Mouse (Mus musculus): ENCODE measurements around the gene Gp5. TPM values are rescaled to one million over a fixed set of nuclear protein-coding genes. Genes with fewer than 3 reads are reported as not detected.
"Not testable (repeated sequence)": the region's sequence is repeated elsewhere in the genome, so short reads cannot be mapped to it uniquely, and the experiment has no call there.

Gp5 gene
- under 1 TPM; 0.20 to 0.26 TPM for total RNA-seq (2021)
- long read RNA-seq, experiment 1, result 0 reads
- long read RNA-seq, experiment 2, result 0 reads

DNA sequence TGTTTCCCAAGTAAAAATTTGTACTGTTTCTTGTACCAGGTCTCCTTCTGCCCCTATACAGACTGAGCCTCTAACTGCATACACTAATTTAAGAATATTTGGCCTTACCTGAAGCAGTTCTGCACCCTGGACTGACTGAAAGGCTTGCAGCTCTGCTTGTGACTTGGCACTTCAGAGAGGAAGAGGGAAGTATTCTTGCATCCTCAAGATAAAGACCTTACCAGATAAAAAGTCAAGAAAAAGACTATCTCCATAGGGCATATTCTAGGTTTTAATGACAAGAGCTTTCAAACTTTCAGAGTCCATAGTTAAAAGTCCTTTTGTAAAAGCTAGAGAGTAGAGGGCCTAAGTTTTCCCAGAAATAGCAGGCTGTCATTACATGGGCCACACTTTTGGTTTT lies at the start of gene Gp5:
Gp5 (minus strand) TSS at position 133 of the 400 bp plus-strand sequence.
- no peak for DNase-seq

DNA sequence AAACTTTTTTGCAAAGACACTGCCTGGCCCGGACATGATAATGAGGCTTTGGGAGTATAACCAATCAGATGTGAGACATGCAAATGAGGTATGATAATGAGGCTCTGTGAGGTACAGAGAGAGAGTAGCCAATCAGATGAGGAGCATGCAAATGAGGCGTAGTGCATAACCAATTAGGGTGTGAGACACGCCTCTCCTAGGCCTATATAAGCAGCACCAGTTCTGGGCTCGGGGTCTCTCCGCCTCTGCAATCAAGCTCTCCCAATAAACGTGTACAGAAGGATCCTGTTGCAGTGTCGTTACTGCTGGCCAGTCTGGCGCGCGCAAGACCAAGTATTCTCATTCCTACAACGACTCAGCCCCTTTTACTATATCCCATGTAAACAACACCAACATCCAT lies 42.9 kb upstream of the Gp5 start:
- not testable (repeated sequence) for DNase-seq

DNA sequence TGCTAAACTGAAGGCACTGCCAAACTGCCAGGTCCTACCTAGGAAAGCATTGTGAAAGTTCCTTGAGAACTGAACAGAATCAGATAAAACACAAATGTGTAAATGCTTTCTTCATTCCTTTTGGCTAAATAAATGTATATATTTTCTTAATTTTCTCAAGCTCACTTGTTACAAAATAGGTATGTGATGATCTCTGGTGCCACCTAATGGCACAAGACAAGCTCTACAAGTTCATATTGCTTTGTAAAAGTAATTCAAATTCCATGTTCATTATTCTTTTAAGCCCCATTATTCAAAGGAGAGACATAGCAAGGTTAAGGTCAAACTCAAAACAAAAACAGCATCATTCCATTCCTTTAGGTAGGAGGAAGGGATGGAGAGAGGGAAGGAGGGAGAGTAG lies 3.7 kb upstream of the Gp5 start:
- DNase-seq, result no peak

DNA sequence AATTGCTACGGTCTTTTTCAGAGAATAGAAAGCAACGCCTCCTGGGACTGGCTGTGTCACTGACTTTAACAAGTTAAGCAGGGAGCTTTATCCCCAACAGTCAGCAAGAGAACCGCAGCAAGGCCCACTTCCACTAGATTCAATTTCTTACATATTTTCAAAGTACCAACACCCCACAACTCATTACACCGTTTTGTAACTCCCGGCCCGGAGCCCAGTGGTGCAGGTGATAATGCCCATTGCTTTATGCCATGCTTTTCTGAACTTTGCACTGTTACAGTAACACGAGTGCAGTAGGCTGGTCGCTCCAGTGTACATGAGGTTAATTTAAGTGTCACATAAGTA lies 436 bp downstream of the Gp5 start:
- DNase-seq, result no peak

DNA sequence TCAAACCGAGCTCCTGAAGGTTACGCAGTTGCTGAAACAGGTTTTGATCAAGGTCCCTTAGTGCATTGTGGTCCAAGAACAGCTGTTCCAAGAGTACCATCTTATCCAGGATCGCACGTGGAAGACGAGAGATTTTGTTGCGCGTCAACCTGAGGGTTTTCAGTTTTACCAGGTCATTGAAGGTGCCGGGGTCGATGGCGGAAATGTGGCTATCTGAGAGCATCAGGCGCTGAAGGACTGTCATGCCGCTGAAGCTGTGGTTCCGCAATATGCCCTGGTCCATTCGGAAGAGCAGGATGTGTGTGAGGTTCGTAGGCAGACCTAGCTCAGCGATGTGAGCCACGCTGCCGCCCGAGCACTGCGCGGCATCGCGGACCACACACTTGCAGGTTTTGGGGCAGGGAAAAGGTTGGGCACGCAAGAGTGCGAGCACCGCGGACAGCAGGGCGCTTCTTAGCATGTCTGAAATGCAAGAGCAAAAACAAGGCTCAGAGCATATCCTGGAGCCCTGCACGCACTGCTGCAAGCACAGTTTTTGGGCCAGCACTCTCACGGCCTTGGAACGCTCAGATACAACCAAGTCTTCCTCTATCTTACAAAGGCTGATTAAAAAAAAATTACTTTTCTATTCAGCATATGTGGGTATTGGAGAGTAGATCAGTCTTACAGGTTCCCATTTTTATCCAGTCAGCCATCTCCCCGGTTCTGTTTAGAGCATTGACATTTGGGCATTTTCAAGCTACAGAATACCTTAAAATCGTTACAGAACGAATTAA lies 996 bp downstream of the Gp5 start:
- peak; percentile 7 to 10 for DNase-seq

DNA sequence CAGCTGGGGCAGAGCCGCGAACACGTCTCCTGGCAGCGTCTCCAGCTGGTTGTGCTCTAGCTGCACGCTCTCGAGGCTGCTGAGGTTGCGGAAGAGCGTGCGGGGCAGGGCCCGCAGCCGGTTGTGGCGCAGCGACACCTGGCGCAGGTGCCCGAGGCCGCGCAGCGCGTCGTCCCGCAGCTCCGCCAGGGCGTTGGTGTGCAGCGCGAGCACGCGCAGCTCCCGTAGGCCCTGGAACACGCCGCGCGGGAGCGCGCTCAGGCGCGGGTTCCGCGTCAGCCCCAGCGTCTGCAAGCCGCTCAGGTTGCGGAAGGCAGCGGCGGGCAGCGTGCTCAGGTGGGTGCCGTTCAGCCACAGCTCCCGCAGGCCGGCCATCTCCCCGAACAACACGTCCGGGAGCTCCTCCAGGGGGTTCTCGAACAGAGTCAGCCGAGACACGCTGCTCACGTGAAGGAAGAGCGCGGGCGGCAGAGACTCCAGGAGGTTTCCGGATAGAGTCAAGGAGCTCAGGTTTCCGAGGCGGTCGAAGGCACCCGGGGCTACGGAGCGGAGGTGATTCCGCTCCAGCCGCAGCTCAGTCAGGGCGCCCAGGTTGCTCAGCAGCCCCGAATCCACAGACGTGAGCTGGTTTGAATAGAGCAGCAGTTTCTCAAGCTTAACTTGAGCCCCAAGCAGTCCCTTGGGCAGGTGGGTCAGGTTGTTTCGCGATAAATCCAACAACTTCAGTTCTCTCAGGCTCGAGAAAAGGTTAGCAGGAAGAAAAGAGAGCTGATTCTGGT lies 1.8 kb downstream of the Gp5 start:
- DNase-seq, result peak; percentile 38 to 57

DNA sequence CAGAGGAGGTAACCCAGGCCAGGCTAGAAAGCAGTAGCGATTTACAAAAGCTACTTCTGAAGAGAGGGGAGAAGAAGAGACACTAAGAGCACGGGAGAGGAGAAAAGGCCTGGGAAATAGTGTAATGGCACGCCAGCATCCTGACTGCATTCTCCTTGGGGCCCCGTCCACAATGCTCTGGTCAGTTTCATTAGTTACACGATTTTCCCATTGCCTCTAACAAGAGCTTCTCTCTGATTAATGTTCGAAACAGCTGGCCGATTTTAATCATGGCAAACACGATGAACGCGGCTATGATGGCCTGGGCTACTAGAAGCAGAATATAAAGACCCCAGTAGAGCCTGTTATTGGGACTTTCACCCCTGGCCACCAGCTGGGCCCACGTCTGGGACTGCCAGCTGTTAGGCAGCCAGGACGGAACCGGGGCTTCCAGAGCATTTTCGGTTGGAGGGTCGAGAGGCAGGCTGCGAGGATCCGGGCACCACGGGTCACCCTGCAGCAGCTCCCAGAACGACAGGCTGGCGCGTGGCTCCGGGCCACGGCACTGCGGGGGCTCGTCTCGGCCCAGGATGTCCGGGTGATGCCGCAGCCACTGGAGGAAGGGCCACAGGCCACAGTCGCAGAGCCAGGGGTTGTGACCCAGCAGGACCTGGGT lies 2.5 kb downstream of the Gp5 start:
- DNase-seq, result peak; percentile 3 to 11

DNA sequence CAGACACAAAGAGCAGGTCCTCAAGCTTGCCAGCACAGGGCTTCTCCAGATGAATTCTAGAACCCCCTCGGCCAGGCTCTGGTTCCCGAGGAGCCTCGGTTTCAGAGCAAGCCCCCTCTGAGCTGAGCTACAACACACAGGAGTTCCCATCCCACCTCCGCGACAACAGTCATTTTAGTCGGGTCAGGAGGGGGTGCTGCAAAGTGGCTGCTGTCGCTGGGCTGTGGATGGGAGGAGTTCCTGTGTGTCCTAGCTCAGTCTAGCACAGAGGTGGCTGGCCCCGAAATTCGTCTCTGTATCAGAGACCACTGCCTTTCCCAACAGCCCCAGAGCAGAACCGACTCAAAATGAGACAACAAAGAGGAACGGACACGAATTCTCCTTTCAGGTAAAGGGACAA lies 3.3 kb downstream of the Gp5 start:
- DNase-seq, result no peak

DNA sequence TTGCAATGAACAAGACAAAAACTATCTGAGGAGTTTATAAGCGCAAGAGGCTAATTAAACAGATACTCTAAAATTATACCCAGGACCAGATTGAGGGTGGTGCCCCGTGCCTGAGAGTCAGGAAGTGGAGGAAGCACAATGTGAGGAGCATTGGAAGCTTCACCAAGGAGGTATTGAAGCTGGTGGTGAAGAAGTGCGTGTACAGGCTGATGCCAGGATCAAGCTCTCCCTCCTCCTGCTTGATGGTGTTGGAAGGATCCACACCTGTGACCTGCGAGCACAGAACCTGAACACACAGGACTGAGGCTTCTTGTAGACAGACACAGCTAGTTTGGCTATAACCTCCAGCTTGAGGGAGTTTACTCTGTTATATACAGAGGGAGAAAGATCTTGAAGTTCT lies 4.5 kb downstream of the Gp5 start:
- no peak for DNase-seq

DNA sequence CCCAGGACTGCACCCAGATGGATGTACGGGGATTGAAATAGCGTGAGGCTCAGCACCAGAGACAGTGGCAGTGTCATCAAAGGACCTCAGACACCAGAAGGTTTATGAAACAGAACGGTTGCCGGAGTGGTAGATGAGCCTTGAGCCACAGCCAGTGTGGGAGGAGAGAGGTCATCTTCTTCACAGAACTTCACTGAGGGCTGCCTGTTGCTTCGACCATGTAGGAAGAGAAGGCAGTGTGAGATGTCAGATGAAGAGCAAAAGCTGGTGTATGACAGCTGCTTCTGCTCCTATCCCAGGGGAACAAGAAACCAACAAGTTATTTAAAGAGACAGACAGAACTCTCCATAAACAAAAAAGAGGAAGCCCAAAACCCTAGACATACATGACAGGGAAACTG lies 6.3 kb downstream of the Gp5 start:
- DNase-seq, result no peak

DNA sequence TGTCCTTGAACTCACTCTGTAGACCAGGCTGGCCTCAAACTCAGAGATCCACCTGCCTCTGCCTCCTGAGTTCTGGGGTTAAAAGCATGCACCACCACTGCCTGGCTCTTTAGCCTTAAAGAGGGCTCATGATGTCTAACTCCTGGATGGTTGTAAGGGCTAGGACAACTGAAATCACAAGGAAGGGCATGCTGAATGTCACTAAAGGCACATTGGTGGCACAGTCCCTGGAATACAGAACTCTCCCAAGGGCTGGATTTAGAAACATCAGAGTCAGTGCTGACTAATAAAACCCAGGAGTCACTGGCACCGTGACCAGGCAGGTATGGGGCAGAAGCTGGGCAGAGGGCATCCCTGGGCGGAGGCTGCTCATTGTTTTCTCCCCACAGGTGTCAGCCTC lies 7.2 kb downstream of the Gp5 start:
- DNase-seq, result no peak

DNA sequence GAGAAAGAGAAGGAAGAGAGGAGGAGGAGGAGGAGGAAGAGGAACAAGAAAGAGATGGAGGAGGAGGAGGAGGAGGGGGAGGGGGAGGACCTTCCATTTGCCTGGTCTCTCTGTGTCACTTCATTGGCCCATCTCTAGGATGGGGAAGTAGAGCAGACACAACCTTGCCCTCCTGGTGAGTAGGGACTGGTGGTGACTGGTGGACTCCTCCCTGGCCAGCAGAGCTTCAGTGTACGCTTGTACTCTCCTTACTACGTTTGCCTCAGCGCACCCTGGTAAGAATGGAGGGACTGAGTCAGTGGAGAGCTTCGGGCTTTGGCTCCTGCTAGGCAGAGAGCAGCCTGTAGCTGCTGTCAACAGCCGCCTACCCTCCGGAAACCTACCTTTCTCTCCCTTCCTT lies 7.9 kb downstream of the Gp5 start:
- no peak for DNase-seq

DNA sequence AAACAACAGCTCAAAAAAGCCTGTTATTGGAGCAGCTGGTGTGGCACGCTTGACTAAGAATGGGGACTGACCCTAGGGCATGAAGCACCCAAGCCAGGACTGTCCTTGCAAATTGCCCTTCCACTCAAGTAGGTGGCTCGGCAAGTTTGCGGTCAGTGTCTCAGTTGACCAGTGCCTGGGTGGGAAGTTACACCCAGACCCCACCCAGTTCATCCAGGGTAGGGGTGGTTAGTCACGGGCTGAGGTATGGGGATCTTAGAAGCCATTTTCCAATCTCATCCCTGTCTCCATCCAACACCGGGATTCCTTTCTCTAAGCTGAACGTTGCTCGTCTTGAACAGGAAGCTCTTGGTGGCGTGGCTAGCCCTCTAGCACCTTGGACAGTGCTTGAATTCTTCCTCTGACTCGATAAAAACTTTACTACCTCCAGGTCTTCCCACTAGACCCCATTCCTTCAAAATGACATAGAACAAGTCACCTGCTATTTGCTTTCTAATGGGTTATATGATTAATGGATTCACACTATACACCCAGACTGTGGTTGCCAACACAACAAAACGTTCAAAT lies 10.8 kb downstream of the Gp5 start:
- DNase-seq, result no peak

DNA sequence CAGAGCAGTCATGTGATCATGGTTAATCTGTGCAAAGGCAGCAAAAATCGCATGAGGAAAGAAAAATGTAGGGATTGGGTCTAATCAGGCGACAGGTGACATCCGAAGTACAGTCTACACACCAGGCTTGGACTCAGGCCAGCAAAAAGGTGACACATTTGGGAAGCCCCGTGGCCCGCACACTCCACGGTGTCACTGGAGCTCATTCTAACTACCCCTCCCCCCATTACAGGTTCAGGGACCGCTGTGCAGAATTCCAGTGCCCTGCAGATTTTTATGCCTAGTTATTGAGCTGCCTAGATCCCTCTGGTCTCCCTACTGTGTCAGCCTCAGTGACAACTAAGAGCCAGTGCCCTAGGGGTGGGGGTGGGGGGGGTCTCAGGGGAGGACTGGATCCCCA lies 13.1 kb downstream of the Gp5 start:
- no peak for DNase-seq

DNA sequence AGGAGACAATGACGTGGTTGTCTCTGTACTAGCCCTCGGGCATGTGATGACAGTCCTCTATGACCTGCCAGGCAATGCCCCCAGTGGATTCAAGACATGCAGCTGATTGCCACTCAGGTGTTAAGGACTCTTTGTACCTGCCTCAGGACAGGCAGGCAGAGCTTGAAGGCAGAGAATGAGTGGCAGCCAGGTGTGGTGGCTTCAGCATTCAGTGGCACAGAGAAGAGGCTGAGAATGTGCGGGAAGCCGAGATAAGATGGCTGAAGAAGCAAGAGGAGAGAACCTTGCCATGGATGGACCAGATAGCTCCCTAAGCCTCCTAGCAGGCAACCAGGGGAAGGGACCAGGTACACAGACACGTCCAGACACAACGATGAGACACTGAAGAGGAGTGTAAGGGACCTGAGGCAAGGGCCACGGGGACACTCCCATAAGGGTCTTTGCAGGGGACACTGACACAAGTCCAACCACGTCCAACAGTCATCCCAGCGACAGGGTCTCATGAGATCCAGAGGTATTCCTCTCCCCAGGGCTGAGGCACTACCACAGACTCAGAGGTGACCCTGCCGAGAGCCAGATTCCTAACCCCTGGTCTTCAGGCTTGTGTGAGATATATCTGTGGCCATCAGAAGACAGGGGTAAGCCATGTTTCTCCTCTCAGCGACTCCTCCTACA lies 13.8 kb downstream of the Gp5 start:
- no peak for DNase-seq

DNA sequence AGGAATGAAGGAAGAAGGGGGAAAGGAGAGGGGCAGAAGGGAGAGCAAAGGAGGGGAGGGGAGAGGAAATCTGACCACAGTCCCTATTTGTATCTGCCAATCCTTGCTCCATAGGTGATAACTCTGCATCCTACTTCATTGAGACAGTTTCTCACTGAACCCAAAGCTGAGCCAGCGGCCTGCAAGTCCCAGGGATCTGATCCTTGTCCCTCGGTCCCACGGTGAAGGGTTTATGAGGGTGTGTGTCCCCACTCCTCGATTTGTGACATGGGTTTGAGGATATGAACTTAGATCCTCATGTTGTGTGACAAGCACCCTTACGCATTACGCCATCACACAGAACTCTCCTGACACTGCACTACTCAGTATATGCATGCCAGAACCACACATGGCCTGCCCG lies 15.5 kb downstream of the Gp5 start:
- DNase-seq, result no peak

DNA sequence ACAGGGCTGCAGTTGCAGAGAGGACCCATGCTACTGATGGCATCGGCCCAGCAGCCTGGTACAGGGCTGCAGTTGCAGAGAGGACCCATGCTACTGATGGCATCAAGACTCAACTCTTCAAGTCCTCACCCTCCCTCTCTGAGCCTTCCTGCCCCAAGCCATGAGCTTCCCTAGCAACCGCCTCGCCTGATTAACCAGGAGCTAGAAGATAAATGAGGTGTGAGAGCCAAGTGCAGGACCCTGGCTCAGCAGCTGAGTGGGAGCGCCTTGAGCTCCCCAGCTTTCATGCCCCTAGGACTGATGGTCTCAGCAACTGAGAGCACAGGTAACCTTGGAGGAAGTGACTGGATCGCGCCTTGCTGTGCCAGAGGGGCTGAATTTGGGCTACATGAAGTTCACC lies 20.1 kb downstream of the Gp5 start:
- DNase-seq, result no peak

DNA sequence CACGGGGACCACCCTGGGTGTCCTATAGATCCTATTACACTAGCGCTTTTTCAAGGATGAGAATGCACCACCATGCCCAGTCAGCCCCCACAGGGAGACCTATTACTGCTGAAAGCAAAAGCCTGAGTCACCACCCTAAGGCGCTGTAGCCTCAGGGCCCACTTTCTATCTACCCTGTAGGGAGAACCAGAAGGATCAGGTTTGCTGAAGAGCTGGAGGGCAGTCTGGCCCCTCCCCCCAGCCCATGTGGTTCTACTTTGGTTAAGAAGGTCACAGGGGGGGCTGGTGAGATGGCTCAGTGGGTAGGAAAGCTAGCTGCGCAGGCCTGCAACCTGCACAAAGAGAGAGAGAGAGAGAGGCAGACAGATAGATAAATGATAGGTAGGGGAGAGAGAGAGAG lies 24.9 kb downstream of the Gp5 start:
- no peak for DNase-seq

DNA sequence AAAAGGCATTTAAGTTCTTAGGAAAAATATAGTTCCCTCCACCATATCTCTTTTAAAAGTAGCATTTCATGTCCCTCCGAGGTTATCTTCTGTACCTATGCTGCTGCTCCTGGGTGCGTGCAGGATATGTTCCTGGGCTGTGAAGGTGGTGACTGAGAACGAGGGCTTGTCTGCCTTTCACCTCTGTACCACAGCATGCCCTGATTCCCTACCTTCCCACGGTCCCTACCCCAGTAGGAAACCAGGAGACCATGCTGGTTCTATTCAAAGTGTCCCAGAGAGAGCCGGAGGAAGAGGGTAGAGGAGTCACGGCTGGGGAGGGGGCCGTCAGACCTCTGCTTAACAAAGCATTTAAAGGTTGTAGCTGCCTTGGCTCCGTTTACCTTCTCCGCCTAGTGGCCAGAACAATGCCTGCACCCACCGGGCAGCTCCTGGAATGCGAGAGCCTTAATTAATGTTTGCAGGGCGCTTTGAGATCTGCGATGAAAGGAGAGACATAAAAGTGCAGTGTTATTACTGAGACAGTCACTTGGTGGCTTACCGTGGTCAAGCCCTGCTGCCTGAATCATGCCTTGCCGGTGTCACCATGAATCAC lies 26.7 kb downstream of the Gp5 start:
- peak; percentile 27 to 43 for DNase-seq

DNA sequence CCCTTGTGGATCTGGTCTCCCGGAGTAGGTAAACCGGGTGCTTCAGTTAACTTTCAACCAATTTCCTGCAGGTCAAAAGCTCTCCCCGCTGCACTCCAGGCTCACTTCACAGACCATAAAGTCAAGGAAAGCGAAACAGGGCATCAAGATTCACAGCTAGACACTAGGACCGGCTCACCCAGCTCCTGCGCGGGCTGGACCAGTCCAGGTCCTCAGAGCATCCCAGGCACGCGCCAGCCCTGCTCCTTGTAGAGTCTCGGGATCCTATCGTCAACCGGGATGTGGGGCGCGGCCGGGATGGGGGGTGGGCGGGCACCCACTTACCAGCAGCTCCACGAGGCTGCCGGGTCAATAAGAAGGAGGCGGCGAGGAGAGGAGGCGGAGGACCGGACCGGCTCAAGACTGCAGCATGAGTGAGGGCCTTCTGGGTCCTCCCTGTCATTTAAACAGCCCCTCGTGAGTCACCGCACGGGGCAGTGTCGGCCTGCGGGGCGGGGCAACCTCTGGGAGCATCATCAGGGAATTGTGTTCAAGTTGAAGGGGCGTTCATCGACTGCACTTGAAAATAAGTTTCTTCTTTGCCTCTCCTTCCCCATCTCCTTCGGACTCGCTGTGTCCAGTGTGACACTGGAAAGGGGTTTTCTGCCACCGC lies 27.6 kb downstream of the Gp5 start, which contains the start of gene Lrrc15:
Lrrc15 (minus strand) TSS at position 413 of the 652 bp plus-strand sequence.
- DNase-seq, result peak in 1 of 2 experiments; percentile 44

DNA sequence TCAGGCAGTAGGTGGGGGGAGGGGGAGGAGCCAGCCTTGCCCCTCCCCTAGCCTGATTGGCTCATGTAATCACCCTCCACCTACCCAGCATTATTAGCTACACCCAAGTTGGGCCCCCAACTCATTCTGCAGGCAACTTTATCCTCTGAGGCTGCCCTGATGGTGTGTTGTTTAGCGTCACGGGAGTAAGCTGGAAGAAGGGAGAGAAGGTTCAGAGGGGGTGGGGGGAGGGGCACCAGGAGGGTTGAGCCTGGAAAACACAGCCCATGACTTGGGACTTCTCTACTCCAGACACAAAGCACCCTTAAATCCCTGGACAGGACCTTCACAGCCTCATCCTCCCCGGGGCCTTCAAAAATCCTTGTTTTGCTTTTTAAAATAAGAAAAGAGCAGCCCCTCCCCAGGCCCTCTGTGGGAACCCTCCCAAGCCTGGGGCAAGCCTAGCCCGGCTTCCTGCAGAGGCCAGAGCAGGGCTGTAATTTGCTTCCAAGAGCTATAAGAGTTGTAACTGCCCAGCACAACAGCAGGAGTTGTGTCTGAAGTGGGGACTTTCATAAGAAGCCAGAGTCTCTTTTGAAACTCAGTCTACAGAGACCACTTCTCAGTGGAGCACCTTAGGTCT lies 29.8 kb downstream of the Gp5 start:
- DNase-seq, result no peak

Measured in adrenal gland, postnatal 36 days (tissue).